In the genomic region with DNA sequence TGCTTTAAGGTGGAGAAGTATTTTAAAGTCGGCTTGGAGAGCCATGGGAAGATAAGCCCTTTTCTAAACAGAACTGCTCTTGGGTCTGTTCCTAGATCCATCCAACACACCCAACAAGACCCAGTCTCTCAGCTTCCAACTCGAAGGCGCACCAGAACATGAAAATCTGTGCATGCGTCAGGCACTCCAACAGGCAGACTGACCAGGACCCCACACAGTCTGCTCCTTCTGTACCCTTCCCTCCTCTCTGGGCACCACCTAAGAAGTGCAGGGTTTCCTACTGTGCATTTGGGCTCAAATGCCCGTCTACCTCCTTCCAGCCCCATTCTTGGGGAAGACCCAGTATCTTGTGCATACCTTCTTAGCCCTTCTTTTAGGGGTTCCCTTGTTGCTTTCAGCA, we compare ENCODE assay signal across 7 mouse cellular contexts. TPM values are rescaled to one million over a fixed set of nuclear protein-coding genes. Genes with fewer than 3 reads are reported as not detected.
A peak's percentile ranks its signal among the peaks of the same experiment; 100 is the strongest.
DNase-seq lines count a peak whose midpoint lies in the region; ATAC-seq and TF ChIP-seq lines count a peak whose summit lies in the region.

No protein-coding gene starts in this region.

- H3K4me2 ChIP-seq in forebrain, embryonic 11.5 days (ENCODE audit: low read depth, low read length, severe bottlenecking): peak overlapping the region; percentile 81
- peak overlapping the region; percentile 73 for H3K4me2 ChIP-seq in intestine, postnatal 0 days (replicated peaks; ENCODE audit: low read depth)
- H3K4me2 ChIP-seq in neural tube, embryonic 15.5 days: peak overlapping the region; percentile 88

- 46% methylated on average over 5 of the region's 5 CpGs for WGBS in lung, adult 2 months
- 28% methylated on average over 5 of the region's 5 CpGs for WGBS in forebrain, embryonic 11.5 days
- WGBS in intestine, postnatal 0 days: 37% methylated on average over 5 of the region's 5 CpGs
- 31% methylated on average over 5 of the region's 5 CpGs for WGBS in neural tube, embryonic 15.5 days

- peak overlapping the region; percentile 81 for H3K27ac ChIP-seq in forebrain, embryonic 11.5 days (ENCODE audit: low read depth, low read length)
- no peak overlapping the region for H3K27ac ChIP-seq in intestine, postnatal 0 days (ENCODE audit: low read depth, low read length)
- H3K27ac ChIP-seq in neural tube, embryonic 15.5 days (replicated peaks): peak overlapping the region; percentile 98

- TF ChIP-seq POLR2A in lung, adult 2 months (IDR thresholded peaks at IDR 0.05; ENCODE audit: borderline replicate concordance, extremely low read depth, low read depth, low read length): no peak

- no peak for ATAC-seq in forebrain, embryonic 11.5 days (replicated peaks; ENCODE audit: low FRiP score)
- ATAC-seq in intestine, postnatal 0 days: no peak
- ATAC-seq in neural tube, embryonic 15.5 days (ENCODE audit: low FRiP score): no peak

- H3K9me3 ChIP-seq in forebrain, embryonic 11.5 days (ENCODE audit: control insufficient read depth, low read length): no peaks in the 10 kb centered on the region
- H3K9me3 ChIP-seq in intestine, postnatal 0 days (ENCODE audit: control insufficient read depth): no peaks in the 10 kb centered on the region
- no peaks in the 10 kb centered on the region for H3K9me3 ChIP-seq in neural tube, embryonic 15.5 days (replicated peaks)

- peaks cover 15% of the 10 kb centered on the region; the same call in 1 of the 2 replicates for H3K4me1 ChIP-seq in lung, adult 2 months (ENCODE audit: control insufficient read depth, insufficient read depth, low read length)
- peaks cover 40% of the 10 kb centered on the region for H3K4me1 ChIP-seq in forebrain, embryonic 11.5 days (replicated peaks; ENCODE audit: control insufficient read depth, insufficient read depth, low read length)
- peaks cover 11% of the 10 kb centered on the region; the same call in 1 of the 2 replicates for H3K4me1 ChIP-seq in intestine, postnatal 0 days (replicated peaks; ENCODE audit: control insufficient read depth, insufficient read depth, low read length)
- peaks cover 87% of the 10 kb centered on the region for H3K4me1 ChIP-seq in neural tube, embryonic 15.5 days

- peak overlapping the region; percentile 45 for H3K4me3 ChIP-seq in lung, adult 2 months (replicated peaks; ENCODE audit: extremely low read depth, low read depth, low read length)
- H3K4me3 ChIP-seq in forebrain, embryonic 11.5 days (ENCODE audit: low read depth, low read length): peak overlapping the region; percentile 45
- H3K4me3 ChIP-seq in intestine, postnatal 0 days (ENCODE audit: low read depth, low read length): peak overlapping the region; percentile 41
- H3K4me3 ChIP-seq in neural tube, embryonic 15.5 days (replicated peaks): peak overlapping the region; percentile 59

- H3K27me3 ChIP-seq in forebrain, embryonic 11.5 days (ENCODE audit: control insufficient read depth, insufficient read depth, low read length): no peaks in the 10 kb centered on the region
- no peaks in the 10 kb centered on the region for H3K27me3 ChIP-seq in intestine, postnatal 0 days (replicated peaks; ENCODE audit: control insufficient read depth, insufficient read depth, low read length)
- no peaks in the 10 kb centered on the region for H3K27me3 ChIP-seq in neural tube, embryonic 15.5 days (replicated peaks)

- no peak for DNase-seq in lung, adult 2 months
- DNase-seq in lung, adult 18-20 months: no peak
- DNase-seq in forebrain, embryonic 11.5 days (ENCODE audit: low spot score): no peak
- DNase-seq in right cerebral cortex, postnatal 25 days: no peak
- no peak for DNase-seq in spleen, postnatal 36 days (ENCODE audit: low spot score in 2 of 2)

- peak overlapping the region; percentile 79 for H3K9ac ChIP-seq in forebrain, embryonic 11.5 days (ENCODE audit: low read length)
- H3K9ac ChIP-seq in intestine, postnatal 0 days (ENCODE audit: low read depth, low read length): no peak overlapping the region
- H3K9ac ChIP-seq in neural tube, embryonic 15.5 days (replicated peaks): peak overlapping the region; percentile 77

- TF ChIP-seq CTCF in lung, adult 2 months (IDR thresholded peaks at IDR 0.05; ENCODE audit: insufficient read depth, low read length): no peak
- TF ChIP-seq CTCF in intestine, postnatal 0 days (IDR thresholded peaks at IDR 0.05; ENCODE audit: low read depth): no peak

- peaks cover 8% of the 10 kb centered on the region; the same call in 1 of the 2 replicates for H3K36me3 ChIP-seq in forebrain, embryonic 11.5 days (ENCODE audit: control insufficient read depth, insufficient read depth, low read length)
- peaks cover 24% of the 10 kb centered on the region for H3K36me3 ChIP-seq in intestine, postnatal 0 days (ENCODE audit: control insufficient read depth, insufficient read depth)
- peaks cover 25% of the 10 kb centered on the region for H3K36me3 ChIP-seq in neural tube, embryonic 15.5 days

RNA-seq across cellular contexts. Expression of gene Gm42742, which starts 0.4 kb away (rescaled TPM):
- 26.5 and 38.8 TPM in 2 replicates for polyA plus RNA-seq in lung, adult 2 months (2012; rRNA removed)
- 60.9 and 64.7 TPM in 2 replicates for polyA plus RNA-seq in forebrain, embryonic 11.5 days (2014; fragmentation: Nextera tagmentation; extraction: Ambion mirVana)
- polyA plus RNA-seq in intestine, postnatal 0 days (2015; fragmentation: Nextera tagmentation; extraction: Ambion mirVana): 15.7 and 27.1 TPM in 2 replicates
- polyA plus RNA-seq in neural tube, embryonic 15.5 days (2015; fragmentation: Nextera tagmentation; extraction: Ambion mirVana): 18.8 and 54.5 TPM in 2 replicates

RNA-seq across cellular contexts. Expression of gene Prrt2, which starts 0.5 kb away (rescaled TPM):
- 8.1 and 9.8 TPM in 2 replicates for polyA plus RNA-seq in lung, adult 2 months (2012; rRNA removed)
- polyA plus RNA-seq in forebrain, embryonic 11.5 days (2014; fragmentation: Nextera tagmentation; extraction: Ambion mirVana): 9.6 and 10.3 TPM in 2 replicates
- 2.5 and 2.7 TPM in 2 replicates for polyA plus RNA-seq in intestine, postnatal 0 days (2015; fragmentation: Nextera tagmentation; extraction: Ambion mirVana)
- polyA plus RNA-seq in neural tube, embryonic 15.5 days (2015; fragmentation: Nextera tagmentation; extraction: Ambion mirVana): 69.9 and 72.5 TPM in 2 replicates

RNA-seq across cellular contexts. Expression of gene Pagr1a, which starts 3.3 kb away (rescaled TPM):
- polyA plus RNA-seq in lung, adult 2 months (2012; rRNA removed): 5.7 and 7.5 TPM in 2 replicates
- polyA plus RNA-seq in forebrain, embryonic 11.5 days (2014; fragmentation: Nextera tagmentation; extraction: Ambion mirVana): 60.5 and 72.4 TPM in 2 replicates
- 26.4 and 37.5 TPM in 2 replicates for polyA plus RNA-seq in intestine, postnatal 0 days (2015; fragmentation: Nextera tagmentation; extraction: Ambion mirVana)
- 52.5 and 80.1 TPM in 2 replicates for polyA plus RNA-seq in neural tube, embryonic 15.5 days (2015; fragmentation: Nextera tagmentation; extraction: Ambion mirVana)

RNA-seq across cellular contexts. Expression of gene Pagr1b, which starts 4.2 kb away (rescaled TPM):
- polyA plus RNA-seq in lung, adult 2 months (2012; rRNA removed): 2.6 and 2.8 TPM in 2 replicates
- not detected in 2 replicates for polyA plus RNA-seq in forebrain, embryonic 11.5 days (2014; fragmentation: Nextera tagmentation; extraction: Ambion mirVana)
- polyA plus RNA-seq in intestine, postnatal 0 days (2015; fragmentation: Nextera tagmentation; extraction: Ambion mirVana): 0.68 TPM in 1 of 2 replicates, not detected in the other
- polyA plus RNA-seq in neural tube, embryonic 15.5 days (2015; fragmentation: Nextera tagmentation; extraction: Ambion mirVana): 0.79 and 1.2 TPM in 2 replicates

RNA-seq across cellular contexts. Expression of gene Mvp, which starts 6.1 kb away (rescaled TPM):
- 82.2 and 125 TPM in 2 replicates for polyA plus RNA-seq in lung, adult 2 months (2012; rRNA removed)
- polyA plus RNA-seq in forebrain, embryonic 11.5 days (2014; fragmentation: Nextera tagmentation; extraction: Ambion mirVana): 3.9 and 4.4 TPM in 2 replicates
- 79.8 and 81.0 TPM in 2 replicates for polyA plus RNA-seq in intestine, postnatal 0 days (2015; fragmentation: Nextera tagmentation; extraction: Ambion mirVana)
- polyA plus RNA-seq in neural tube, embryonic 15.5 days (2015; fragmentation: Nextera tagmentation; extraction: Ambion mirVana): 5.2 and 11.6 TPM in 2 replicates
